Mouse (Mus musculus): ENCODE results near the gene Nova2. TPM values are rescaled to one million over a fixed set of nuclear protein-coding genes. Genes with fewer than 3 reads are reported as not detected.
A peak's percentile ranks its signal among the peaks of the same experiment; 100 is the strongest.

Gene Nova2
- polyA plus RNA-seq, 1 experiment from 2014 or later, result 1.2 TPM

- ATAC-seq (ENCODE audit: insufficient read depth) (peak; percentile 50), DNase-seq (peak; percentile 95)
- H3K36me3 ChIP-seq (ENCODE audit: insufficient read depth), result 0 out of 2 replicates have a peak, but pooled peaks cover 2% of the 10 kb centered on the region
- peak overlapping the region; percentile 76 for H3K4me2 ChIP-seq
- peaks cover 8% of the 10 kb centered on the region for H3K27me3 ChIP-seq (ENCODE audit: insufficient read depth, low read length)
- peaks cover 9% of the 10 kb centered on the region for H3K4me1 ChIP-seq (ENCODE audit: insufficient read depth)
- H3K4me3 ChIP-seq (ENCODE audit: low read depth, low read length), result peak overlapping the region; percentile 31
- H3K27ac ChIP-seq (ENCODE audit: low read depth), result no peak overlapping the region
- TF ChIP-seq CTCF (IDR thresholded peaks at IDR 0.05; ENCODE audit: low read depth), result peak; percentile 99
- 18% methylated on average over 33 of the region's 33 CpGs for WGBS
- peak overlapping the region; percentile 27; the same call in 1 of the 2 replicates for H3K9ac ChIP-seq
- H3K9me3 ChIP-seq (ENCODE audit: low read depth, low read length), result no peaks in the 10 kb centered on the region
These were observed 33.7 kb upstream of the Nova2 start for GRCm38 (mm10) chr7:18891872-18892599.

GRCm38 (mm10) chr7:18893009-18893408 lies 32.7 kb upstream of the Nova2 start:
- H3K9ac ChIP-seq, result no peak overlapping the region
- WGBS, result 28% methylated on average over 27 of the region's 27 CpGs
- TF ChIP-seq CTCF (IDR thresholded peaks at IDR 0.05; ENCODE audit: low read depth), result no peak

GRCm38 (mm10) chr7:18893651-18894430 lies 31.8 kb upstream of the Nova2 start:
- Histone ChIP-seq H3K36me3 (ENCODE audit: insufficient read depth) (peaks cover 9% of the 10 kb centered on the region; the same call in 1 of the 2 replicates), H3K9me3 (ENCODE audit: low read depth, low read length) (no peaks in the 10 kb centered on the region), H3K4me3 (ENCODE audit: low read depth, low read length) (peak overlapping the region; percentile 37), H3K9ac (peak overlapping the region; percentile 50), H3K27me3 (ENCODE audit: insufficient read depth, low read length) (peaks cover 8% of the 10 kb centered on the region), H3K4me1 (ENCODE audit: insufficient read depth) (peaks cover 9% of the 10 kb centered on the region), H3K27ac (ENCODE audit: low read depth) (no peak overlapping the region), H3K4me2 (peak overlapping the region; percentile 76)
- TF ChIP-seq CTCF (IDR thresholded peaks at IDR 0.05; ENCODE audit: low read depth), result no peak
- DNase-seq (peak; percentile 69), ATAC-seq (ENCODE audit: insufficient read depth) (peak; percentile 60)
- 1% methylated on average over 41 of the region's 41 CpGs for WGBS

More at GRCm38 (mm10) chr7:18893009-18893408, 32.7 kb upstream of the Nova2 start:
- ATAC-seq (ENCODE audit: insufficient read depth) (peak; percentile 23; the same call in 1 of the 2 replicates), DNase-seq (no peak)
- peaks cover 6% of the 10 kb centered on the region; the same call in 1 of the 2 replicates for H3K36me3 ChIP-seq (ENCODE audit: insufficient read depth)
- H3K27me3 ChIP-seq (ENCODE audit: insufficient read depth, low read length), result peaks cover 8% of the 10 kb centered on the region
- H3K4me2 ChIP-seq, result peak overlapping the region; percentile 76
- peaks cover 9% of the 10 kb centered on the region for H3K4me1 ChIP-seq (ENCODE audit: insufficient read depth)
- no peak overlapping the region for H3K27ac ChIP-seq (ENCODE audit: low read depth)
- H3K9me3 ChIP-seq (ENCODE audit: low read depth, low read length), result no peaks in the 10 kb centered on the region
- H3K4me3 ChIP-seq (ENCODE audit: low read depth, low read length), result peak overlapping the region; percentile 31; the same call in 1 of the 2 replicates

GRCm38 (mm10) chr7:18896536-18896935 lies 29.2 kb upstream of the Nova2 start:
- peak; percentile 66 for TF ChIP-seq CTCF (IDR thresholded peaks at IDR 0.05; ENCODE audit: low read depth)
- 46% methylated on average over 5 of the region's 5 CpGs for WGBS
- Histone ChIP-seq H3K4me1 (ENCODE audit: insufficient read depth) (peaks cover 9% of the 10 kb centered on the region), H3K27me3 (ENCODE audit: insufficient read depth, low read length) (peaks cover 8% of the 10 kb centered on the region), H3K4me2 (no peak overlapping the region), H3K27ac (ENCODE audit: low read depth) (no peak overlapping the region), H3K9ac (no peak overlapping the region), H3K9me3 (ENCODE audit: low read depth, low read length) (no peaks in the 10 kb centered on the region), H3K4me3 (ENCODE audit: low read depth, low read length) (no peak overlapping the region), H3K36me3 (ENCODE audit: insufficient read depth) (peaks cover 23% of the 10 kb centered on the region; the same call in 1 of the 2 replicates)
- no peak for ATAC-seq (ENCODE audit: insufficient read depth)
- peak; percentile 52 for DNase-seq

GRCm38 (mm10) chr7:18900513-18900912 lies 25.2 kb upstream of the Nova2 start:
- Histone ChIP-seq H3K27ac (ENCODE audit: low read depth) (no peak overlapping the region), H3K4me2 (no peak overlapping the region), H3K4me3 (ENCODE audit: low read depth, low read length) (no peak overlapping the region), H3K9me3 (ENCODE audit: low read depth, low read length) (no peaks in the 10 kb centered on the region), H3K36me3 (ENCODE audit: insufficient read depth) (peaks cover 38% of the 10 kb centered on the region), H3K4me1 (ENCODE audit: insufficient read depth) (no peaks in the 10 kb centered on the region), H3K9ac (no peak overlapping the region), H3K27me3 (ENCODE audit: insufficient read depth, low read length) (no peaks in the 10 kb centered on the region)
- WGBS, result 71% methylated on average over 2 of the region's 2 CpGs
- no peak for TF ChIP-seq CTCF (IDR thresholded peaks at IDR 0.05; ENCODE audit: low read depth)
- ATAC-seq (ENCODE audit: insufficient read depth) (peak; percentile 62), DNase-seq (peak; percentile 25)

- ATAC-seq (ENCODE audit: insufficient read depth) (no peak), DNase-seq (no peak)
- H3K9me3 ChIP-seq (ENCODE audit: low read depth, low read length), result no peaks in the 10 kb centered on the region
- no peak overlapping the region for H3K9ac ChIP-seq
- no peak overlapping the region for H3K27ac ChIP-seq (ENCODE audit: low read depth)
- H3K4me2 ChIP-seq, result no peak overlapping the region
- no peaks in the 10 kb centered on the region for H3K27me3 ChIP-seq (ENCODE audit: insufficient read depth, low read length)
- 61% methylated on average over 3 of the region's 3 CpGs for WGBS
- 0 out of 2 replicates have a peak, but pooled peaks have one; percentile 4 for TF ChIP-seq CTCF (IDR thresholded peaks at IDR 0.05; ENCODE audit: low read depth)
- peaks cover 44% of the 10 kb centered on the region for H3K36me3 ChIP-seq (ENCODE audit: insufficient read depth)
- no peaks in the 10 kb centered on the region for H3K4me1 ChIP-seq (ENCODE audit: insufficient read depth)
- no peak overlapping the region for H3K4me3 ChIP-seq (ENCODE audit: low read depth, low read length)
These were observed 23.2 kb upstream of the Nova2 start for GRCm38 (mm10) chr7:18902486-18902885.

- no peak for DNase-seq
These were observed 20.7 kb upstream of the Nova2 start for GRCm38 (mm10) chr7:18904971-18905370.

More at GRCm38 (mm10) chr7:18904971-18905370, 20.7 kb upstream of the Nova2 start:
- H3K9ac ChIP-seq, result no peak overlapping the region
- H3K4me3 ChIP-seq (ENCODE audit: low read depth, low read length), result no peak overlapping the region
- H3K36me3 ChIP-seq (ENCODE audit: insufficient read depth), result peaks cover 33% of the 10 kb centered on the region
- TF ChIP-seq CTCF (IDR thresholded peaks at IDR 0.05; ENCODE audit: low read depth), result no peak
- H3K4me1 ChIP-seq (ENCODE audit: insufficient read depth), result peaks cover 3% of the 10 kb centered on the region; the same call in 1 of the 2 replicates
- no peak overlapping the region for H3K4me2 ChIP-seq
- no peaks in the 10 kb centered on the region for H3K9me3 ChIP-seq (ENCODE audit: low read depth, low read length)
- H3K27ac ChIP-seq (ENCODE audit: low read depth), result no peak overlapping the region
- H3K27me3 ChIP-seq (ENCODE audit: insufficient read depth, low read length), result no peaks in the 10 kb centered on the region
- WGBS, result 76% methylated on average over 3 of the region's 3 CpGs
- ATAC-seq (ENCODE audit: insufficient read depth), result no peak
